Mouse (Mus musculus): ENCODE results near the gene Atg7. TPM values are rescaled to one million over a fixed set of nuclear protein-coding genes. Genes with fewer than 3 reads are reported as not detected.
"Not testable (repeated sequence)": the region's sequence is repeated elsewhere in the genome, so short reads cannot be mapped to it uniquely, and the experiment has no call there.

Atg7 gene
- polyA plus RNA-seq, 1 experiment from 2014 or later = 19.2 TPM

- peak overlapping the region; percentile 90 for H3K27ac ChIP-seq
- ATAC-seq (ENCODE audit: low FRiP score, low read depth) = peak; percentile 55
- H3K4me3 ChIP-seq = no peak overlapping the region
- H3K27me3 ChIP-seq (replicated peaks) = no peaks in the 10 kb centered on the region
- H3K9ac ChIP-seq = peak overlapping the region; percentile 45; the same call in 1 of the 2 replicates
- peak overlapping the region; percentile 39 for H3K4me2 ChIP-seq (replicated peaks)
- H3K36me3 ChIP-seq = peaks cover 3% of the 10 kb centered on the region
- H3K9me3 ChIP-seq = no peaks in the 10 kb centered on the region
- peaks cover 84% of the 10 kb centered on the region for H3K4me1 ChIP-seq
- WGBS = 14% methylated on average over 7 of the region's 7 CpGs
These were observed 239.8 kb downstream of the Atg7 start for GRCm38 (mm10) chr6:114882675-114883074.

- Histone ChIP-seq H3K9me3 (no peaks in the 10 kb centered on the region), H3K36me3 (peaks cover 3% of the 10 kb centered on the region), H3K4me2 (replicated peaks) (peak overlapping the region; percentile 39), H3K9ac (peak overlapping the region; percentile 45; the same call in 1 of the 2 replicates), H3K27me3 (replicated peaks) (no peaks in the 10 kb centered on the region), H3K4me1 (peaks cover 82% of the 10 kb centered on the region), H3K4me3 (no peak overlapping the region), H3K27ac (peak overlapping the region; percentile 90)
- peak; percentile 90 for ATAC-seq (ENCODE audit: low FRiP score, low read depth)
- WGBS = 3% methylated on average over 9 of the region's 9 CpGs
These were observed 240.4 kb downstream of the Atg7 start for GRCm38 (mm10) chr6:114883261-114883740.

GRCm38 (mm10) chr6:114885129-114885528 lies 242.2 kb downstream of the Atg7 start:
- ATAC-seq (ENCODE audit: low FRiP score, low read depth) = no peak
- H3K27ac ChIP-seq = no peak overlapping the region
- no peak overlapping the region for H3K4me3 ChIP-seq
- peaks cover 7% of the 10 kb centered on the region for H3K36me3 ChIP-seq
- 81% methylated on average over 5 of the region's 5 CpGs for WGBS
- H3K4me1 ChIP-seq = peaks cover 79% of the 10 kb centered on the region
- H3K9me3 ChIP-seq = no peaks in the 10 kb centered on the region
- H3K9ac ChIP-seq = no peak overlapping the region
- H3K4me2 ChIP-seq (replicated peaks) = no peak overlapping the region
- no peaks in the 10 kb centered on the region for H3K27me3 ChIP-seq (replicated peaks)

- H3K4me2 ChIP-seq (replicated peaks) = no peak overlapping the region
- ATAC-seq (ENCODE audit: low FRiP score, low read depth) = no peak
- H3K4me3 ChIP-seq = no peak overlapping the region
- no peaks in the 10 kb centered on the region for H3K9me3 ChIP-seq
- no peak overlapping the region for H3K9ac ChIP-seq
- WGBS = 92% methylated on average over 6 of the region's 6 CpGs
- H3K36me3 ChIP-seq = peaks cover 7% of the 10 kb centered on the region
- H3K27me3 ChIP-seq (replicated peaks) = no peaks in the 10 kb centered on the region
- H3K4me1 ChIP-seq = peaks cover 79% of the 10 kb centered on the region
- no peak overlapping the region for H3K27ac ChIP-seq
These were observed 243.1 kb downstream of the Atg7 start for GRCm38 (mm10) chr6:114886012-114886411.

- no peak overlapping the region for H3K4me3 ChIP-seq
- H3K27ac ChIP-seq = no peak overlapping the region
- H3K4me2 ChIP-seq (replicated peaks) = no peak overlapping the region
- H3K36me3 ChIP-seq = peaks cover 7% of the 10 kb centered on the region
- 62% methylated on average over 11 of the region's 11 CpGs for WGBS
- no peaks in the 10 kb centered on the region for H3K27me3 ChIP-seq (replicated peaks)
- ATAC-seq (ENCODE audit: low FRiP score, low read depth) = no peak
- no peaks in the 10 kb centered on the region for H3K9me3 ChIP-seq
- no peak overlapping the region for H3K9ac ChIP-seq
- peaks cover 83% of the 10 kb centered on the region for H3K4me1 ChIP-seq
These were observed 243.8 kb downstream of the Atg7 start for GRCm38 (mm10) chr6:114886504-114887361.

GRCm38 (mm10) chr6:114888922-114889321 lies 246.0 kb downstream of the Atg7 start:
- peak; percentile 75 for ATAC-seq (ENCODE audit: low FRiP score, low read depth)
- H3K9me3 ChIP-seq = no peaks in the 10 kb centered on the region
- H3K4me3 ChIP-seq = no peak overlapping the region
- 0 out of 2 replicates have a peak overlapping the region, but pooled peaks have one; percentile 10 for H3K27ac ChIP-seq
- peaks cover 84% of the 10 kb centered on the region for H3K4me1 ChIP-seq
- H3K4me2 ChIP-seq (replicated peaks) = peak overlapping the region; percentile 25
- 6% methylated on average over 13 of the region's 13 CpGs for WGBS
- peak overlapping the region; percentile 21; the same call in 1 of the 2 replicates for H3K9ac ChIP-seq
- H3K36me3 ChIP-seq = peaks cover 7% of the 10 kb centered on the region
- H3K27me3 ChIP-seq (replicated peaks) = no peaks in the 10 kb centered on the region

- not testable (repeated sequence) for ATAC-seq (ENCODE audit: low FRiP score, low read depth); H3K9ac ChIP-seq; H3K27me3 ChIP-seq (replicated peaks); H3K9me3 ChIP-seq; H3K36me3 ChIP-seq; H3K27ac ChIP-seq; H3K4me3 ChIP-seq; H3K4me2 ChIP-seq (replicated peaks)
- 63% methylated on average over 3 of the region's 3 CpGs for WGBS
- peaks cover 83% of the 10 kb centered on the region for H3K4me1 ChIP-seq
These were observed 247.1 kb downstream of the Atg7 start for GRCm38 (mm10) chr6:114889971-114890370.

GRCm38 (mm10) chr6:114890411-114891115 lies 247.7 kb downstream of the Atg7 start:
- H3K27me3 ChIP-seq (replicated peaks) = no peaks in the 10 kb centered on the region
- H3K9ac ChIP-seq = no peak overlapping the region
- no peaks in the 10 kb centered on the region for H3K9me3 ChIP-seq
- 0 out of 2 replicates have a peak overlapping the region, but pooled peaks have one; percentile 33 for H3K4me2 ChIP-seq (replicated peaks)
- ATAC-seq (ENCODE audit: low FRiP score, low read depth) = no peak
- peaks cover 7% of the 10 kb centered on the region; the same call in 1 of the 2 replicates for H3K36me3 ChIP-seq
- WGBS = 57% methylated on average over 19 of the region's 19 CpGs
- H3K4me3 ChIP-seq = no peak overlapping the region
- H3K4me1 ChIP-seq = peaks cover 80% of the 10 kb centered on the region
- H3K27ac ChIP-seq = no peak overlapping the region

GRCm38 (mm10) chr6:114891272-114891671 lies 248.4 kb downstream of the Atg7 start:
- Histone ChIP-seq H3K9me3 (0 out of 2 replicates have a peak, but pooled peaks cover 2% of the 10 kb centered on the region), H3K27ac (no peak overlapping the region), H3K4me3 (no peak overlapping the region), H3K4me2 (replicated peaks) (no peak overlapping the region), H3K4me1 (peaks cover 75% of the 10 kb centered on the region), H3K27me3 (replicated peaks) (no peaks in the 10 kb centered on the region), H3K36me3 (peaks cover 7% of the 10 kb centered on the region; the same call in 1 of the 2 replicates), H3K9ac (no peak overlapping the region)
- ATAC-seq (ENCODE audit: low FRiP score, low read depth) = no peak
- WGBS = 94% methylated on average over 12 of the region's 12 CpGs

- Histone ChIP-seq H3K4me3 (no peak overlapping the region), H3K27ac (no peak overlapping the region), H3K9me3 (0 out of 2 replicates have a peak, but pooled peaks cover 4% of the 10 kb centered on the region), H3K4me1 (peaks cover 70% of the 10 kb centered on the region), H3K4me2 (replicated peaks) (peak overlapping the region; percentile 41), H3K27me3 (replicated peaks) (no peaks in the 10 kb centered on the region), H3K36me3 (peaks cover 10% of the 10 kb centered on the region; the same call in 1 of the 2 replicates), H3K9ac (no peak overlapping the region)
- WGBS = 64% methylated on average over 12 of the region's 12 CpGs
- no peak for ATAC-seq (ENCODE audit: low FRiP score, low read depth)
These were observed 248.9 kb downstream of the Atg7 start for GRCm38 (mm10) chr6:114891771-114892170.

GRCm38 (mm10) chr6:114892363-114892762 lies 249.5 kb downstream of the Atg7 start:
- no peak overlapping the region for H3K4me3 ChIP-seq
- peak overlapping the region; percentile 41 for H3K4me2 ChIP-seq (replicated peaks)
- peak; percentile 42; the same call in 1 of the 2 replicates for ATAC-seq (ENCODE audit: low FRiP score, low read depth)
- H3K9ac ChIP-seq = peak overlapping the region; percentile 17; the same call in 1 of the 2 replicates
- 0 out of 2 replicates have a peak, but pooled peaks cover 4% of the 10 kb centered on the region for H3K9me3 ChIP-seq
- no peak overlapping the region for H3K27ac ChIP-seq
- 17% methylated on average over 6 of the region's 6 CpGs for WGBS
- no peaks in the 10 kb centered on the region for H3K27me3 ChIP-seq (replicated peaks)
- peaks cover 64% of the 10 kb centered on the region for H3K4me1 ChIP-seq
- peaks cover 10% of the 10 kb centered on the region; the same call in 1 of the 2 replicates for H3K36me3 ChIP-seq

All from neural tube, embryonic 12.5 days (tissue).